Mouse (Mus musculus) urinary bladder, postnatal 10 days (tissue): ENCODE data around the gene Colgalt1.
A peak's percentile ranks its signal among the peaks of the same experiment; 100 is the strongest.

Experiments
- DNase-seq: peaks from one replicate; pipeline ENCODE4 v3.0.0; 2022; ENCODE audit warnings: low spot score

The Colgalt1 gene

DNA sequence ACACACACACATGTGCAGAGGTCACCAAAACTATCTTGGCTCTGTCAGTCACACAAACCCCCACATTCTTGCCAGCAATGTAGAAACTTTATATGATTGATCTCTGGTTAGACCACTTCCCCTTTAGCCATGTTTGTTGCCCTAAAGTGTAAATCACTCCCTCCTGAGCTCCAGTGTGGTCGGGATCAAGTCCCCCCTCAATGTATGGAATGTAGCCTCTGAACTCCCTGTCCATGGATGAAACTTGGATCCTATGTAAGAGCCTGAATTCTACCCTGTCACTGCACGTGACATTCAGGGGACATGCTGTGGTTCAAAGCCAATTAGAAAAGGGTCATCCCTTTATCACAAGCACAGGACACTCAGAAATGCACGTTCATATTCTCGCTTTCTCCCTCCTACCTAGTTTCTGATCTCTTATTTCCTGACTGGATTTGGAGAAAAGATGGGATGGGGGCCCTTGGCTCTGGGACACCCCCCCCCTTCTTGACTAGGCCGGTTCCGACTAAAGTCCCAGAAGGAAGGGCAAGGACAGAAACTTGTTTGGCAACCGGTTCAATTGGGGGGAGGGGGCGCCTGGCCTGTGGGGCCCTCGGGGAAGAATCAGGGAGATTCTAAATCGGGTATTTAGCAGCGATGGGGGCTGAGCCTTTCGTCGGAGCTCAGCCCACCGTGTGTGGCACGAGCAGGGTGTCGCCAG lies 17.7 kb downstream of the Colgalt1 start:
- DNase-seq: no peak

GRCm38 (mm10) chr8:71629096-71629697 lies 18.4 kb downstream of the Colgalt1 start:
- peak; percentile 77 for DNase-seq

DNA sequence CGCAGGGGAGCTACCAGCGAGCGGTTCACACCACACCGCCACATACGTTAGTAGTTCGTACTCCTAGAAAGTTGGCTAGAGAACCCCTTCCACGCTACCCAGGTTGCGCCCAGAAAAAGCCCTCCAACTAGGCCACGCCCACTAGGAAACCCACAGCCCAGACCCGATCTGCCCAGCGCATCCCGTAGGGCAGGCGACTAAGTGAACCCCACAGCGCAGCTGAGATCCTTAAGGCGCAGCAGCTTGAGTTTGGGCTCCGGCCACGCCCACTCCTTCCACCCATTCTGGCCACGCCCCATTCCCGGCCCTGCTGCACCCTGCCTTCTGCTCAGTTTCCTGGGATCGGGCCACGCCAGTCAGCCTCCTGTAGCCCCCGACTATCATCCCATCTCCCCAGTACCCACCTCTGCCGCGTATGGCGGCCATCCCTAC lies 19.0 kb downstream of the Colgalt1 start:
- no peak for DNase-seq

DNA sequence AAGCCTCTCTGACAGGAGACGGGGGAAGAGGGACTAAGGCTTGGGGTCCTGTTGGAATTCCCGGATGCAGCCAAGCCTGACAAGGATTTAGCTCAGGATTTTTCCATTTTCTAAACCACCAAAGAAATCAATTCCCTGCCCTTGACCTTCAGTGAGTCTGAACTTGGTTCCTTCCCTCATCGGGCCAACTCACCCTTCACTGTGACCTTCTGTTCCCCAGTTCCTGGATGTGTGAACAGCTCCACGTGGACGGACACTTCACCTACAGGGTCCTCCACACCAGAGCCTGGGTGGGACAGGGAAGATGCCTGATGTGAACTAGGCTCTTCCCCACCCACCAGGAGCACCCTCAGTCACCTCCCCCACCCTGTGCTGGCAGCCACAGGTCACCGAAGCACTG lies 20.0 kb downstream of the Colgalt1 start:
- DNase-seq: no peak

DNA sequence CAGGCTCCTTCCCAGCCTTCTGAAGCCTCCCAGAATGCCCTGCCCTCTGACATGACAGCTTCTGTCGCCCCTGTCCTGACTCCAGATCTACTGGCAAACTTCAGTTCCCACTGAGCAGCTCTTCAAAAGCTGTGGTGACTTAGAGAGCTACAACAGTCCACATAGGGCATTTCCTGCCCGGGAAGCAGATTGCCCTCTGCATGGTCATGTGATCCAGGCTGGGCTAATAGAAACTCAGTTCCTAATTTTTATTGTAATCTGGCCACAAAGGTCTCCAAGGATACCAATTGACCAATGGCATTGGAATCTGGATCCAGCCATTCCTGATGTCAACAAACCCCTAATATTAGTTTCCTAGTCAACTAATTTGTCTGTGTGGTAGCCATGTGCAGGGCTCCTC lies 21.1 kb downstream of the Colgalt1 start:
- DNase-seq: no peak

GRCm38 (mm10) chr8:71633164-71633563 lies 22.4 kb downstream of the Colgalt1 start:
- DNase-seq: no peak

DNA sequence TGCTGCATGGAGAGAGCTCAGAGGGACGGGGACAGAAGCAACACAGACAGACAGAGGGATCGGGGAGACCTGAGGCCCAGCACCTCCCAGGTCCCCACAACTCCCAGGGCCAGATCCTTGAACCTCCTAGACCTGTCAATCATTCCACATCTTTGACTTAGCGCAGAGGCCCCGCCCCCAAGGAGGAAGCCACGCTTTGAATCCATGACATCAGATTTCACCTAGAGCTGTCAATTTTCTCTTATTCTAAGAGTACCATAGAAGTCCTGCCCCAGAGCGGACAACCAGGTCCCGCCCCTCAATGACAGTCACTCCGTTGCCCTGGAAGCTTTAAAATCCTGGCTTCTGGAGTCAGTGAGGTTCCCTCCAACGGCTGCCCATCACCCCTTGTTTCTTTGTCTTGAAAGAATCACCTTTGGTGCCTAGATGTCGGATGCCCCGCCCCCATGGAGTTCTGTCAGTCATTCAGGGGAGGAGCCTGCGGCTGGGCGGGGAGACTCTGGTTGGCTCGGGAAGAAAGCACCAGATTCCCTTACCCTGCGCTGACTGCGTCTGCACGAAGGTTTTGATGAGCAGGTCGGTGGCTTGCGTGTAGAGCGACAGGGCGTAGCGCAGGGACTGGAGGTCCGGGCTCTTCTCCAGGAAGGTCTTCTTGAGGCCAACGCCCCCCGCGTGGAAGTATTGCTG lies 23.3 kb downstream of the Colgalt1 start:
- DNase-seq: no peak

DNA sequence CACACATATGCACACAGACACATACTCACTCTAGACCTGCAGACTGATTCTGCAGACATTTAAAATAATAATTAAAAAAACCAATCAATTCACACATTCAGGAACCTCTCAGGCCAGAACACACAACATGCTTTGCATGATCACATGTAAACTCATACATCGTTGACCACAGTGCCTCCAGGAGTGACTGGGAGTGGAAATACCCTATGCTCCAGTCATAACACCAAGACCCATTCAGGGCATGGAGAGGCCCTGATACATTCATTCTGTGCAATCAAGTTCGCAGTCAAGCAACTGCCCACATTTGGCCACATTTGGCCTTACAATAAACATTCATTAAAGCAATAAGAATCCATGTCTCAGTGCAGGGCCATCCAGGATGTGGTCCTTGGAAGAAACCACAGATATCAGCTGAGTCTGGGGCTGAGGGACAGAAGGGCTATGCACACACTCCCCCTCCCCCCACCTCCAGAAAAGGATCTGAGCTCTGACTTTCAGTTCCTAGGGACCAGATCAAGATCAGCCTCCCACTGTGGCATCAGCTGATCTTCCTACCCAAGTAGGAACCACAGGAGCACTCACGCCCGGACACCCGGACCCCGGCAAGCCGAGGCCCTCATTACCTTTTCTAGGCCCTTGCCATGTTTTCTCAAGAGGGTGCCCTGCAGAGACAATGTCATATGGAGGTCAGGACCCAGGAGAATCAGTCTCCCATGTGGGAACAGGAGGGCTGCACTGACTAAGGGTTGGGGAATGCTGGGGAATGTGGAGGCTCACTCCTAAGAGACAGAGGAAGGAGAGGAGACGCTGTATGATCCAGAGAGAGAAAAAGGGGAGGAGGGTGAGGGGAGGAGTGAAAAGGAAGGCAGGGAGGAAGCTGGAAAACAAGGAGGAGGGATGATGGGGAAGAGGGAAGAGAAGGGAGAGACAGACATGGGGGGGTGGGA lies 26.6 kb downstream of the Colgalt1 start:
- DNase-seq: no peak

GRCm38 (mm10) chr8:71638321-71638720 lies 27.5 kb downstream of the Colgalt1 start:
- no peak for DNase-seq

DNA sequence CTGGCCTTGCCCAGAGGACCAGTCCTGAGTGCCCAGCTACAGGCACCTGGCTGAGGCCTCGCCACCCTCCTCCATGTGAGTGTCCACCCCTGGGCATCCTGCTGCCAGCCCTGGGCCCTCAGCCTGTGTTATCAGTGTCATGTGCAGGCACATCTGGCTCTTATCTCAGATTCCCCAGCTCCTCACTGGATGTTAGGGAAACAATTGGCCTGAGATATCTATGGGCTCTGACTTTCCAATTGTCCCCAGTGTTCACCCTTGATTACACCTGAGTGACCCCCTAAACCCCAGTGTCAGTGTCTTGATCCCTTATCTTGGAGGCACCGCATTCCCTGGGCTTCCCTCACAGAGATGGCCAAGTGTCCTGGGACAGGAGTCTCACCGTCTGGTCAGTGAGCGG lies 28.5 kb downstream of the Colgalt1 start:
- DNase-seq: no peak

- no peak for DNase-seq
These were observed 34.7 kb downstream of the Colgalt1 start for GRCm38 (mm10) chr8:71645510-71645909.

DNA sequence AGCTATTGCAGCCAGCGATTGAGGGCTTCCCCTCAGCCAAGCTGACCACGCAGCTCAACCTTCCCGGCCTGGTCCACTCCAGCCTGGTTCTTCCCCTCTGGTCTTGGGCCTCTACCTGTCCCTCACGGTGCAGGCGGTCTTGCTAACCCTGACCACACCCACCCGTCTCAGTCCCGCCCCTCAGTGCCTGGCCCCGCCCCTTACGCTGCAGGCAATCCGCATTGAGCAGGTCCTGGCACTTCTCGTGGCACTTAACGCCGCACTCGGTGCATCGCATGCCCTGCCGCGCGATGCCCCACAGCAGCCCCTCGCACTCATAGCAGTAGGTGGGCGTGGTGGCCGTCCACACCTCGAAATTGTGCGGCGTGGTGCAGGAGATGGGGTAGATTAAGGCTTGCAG lies 43.8 kb downstream of the Colgalt1 start:
- no peak for DNase-seq

DNA sequence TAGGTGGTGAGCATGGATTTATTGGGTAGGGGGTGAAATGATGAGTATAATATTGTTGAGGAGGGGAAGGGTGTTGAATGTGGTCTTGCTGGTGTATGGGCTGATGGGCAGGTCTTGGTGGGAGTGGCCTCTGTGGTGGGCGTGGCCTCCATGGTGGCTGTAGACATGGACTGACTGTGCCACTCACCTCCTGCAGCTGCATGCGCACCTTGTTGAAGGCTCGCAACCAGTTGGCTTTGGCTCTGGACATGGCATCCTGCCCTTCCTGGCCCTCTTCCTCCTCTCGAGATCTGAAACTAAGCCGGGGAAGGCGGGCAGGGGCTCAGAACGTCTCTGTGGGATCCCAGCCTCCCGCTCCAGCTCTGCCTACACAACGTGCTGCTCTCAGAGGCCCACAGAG lies 47.0 kb downstream of the Colgalt1 start:
- DNase-seq: no peak

- DNase-seq: no peak
These were observed 47.8 kb downstream of the Colgalt1 start for GRCm38 (mm10) chr8:71658515-71659049.

- DNase-seq: no peak
These were observed 49.0 kb downstream of the Colgalt1 start for GRCm38 (mm10) chr8:71659751-71660150.

DNA sequence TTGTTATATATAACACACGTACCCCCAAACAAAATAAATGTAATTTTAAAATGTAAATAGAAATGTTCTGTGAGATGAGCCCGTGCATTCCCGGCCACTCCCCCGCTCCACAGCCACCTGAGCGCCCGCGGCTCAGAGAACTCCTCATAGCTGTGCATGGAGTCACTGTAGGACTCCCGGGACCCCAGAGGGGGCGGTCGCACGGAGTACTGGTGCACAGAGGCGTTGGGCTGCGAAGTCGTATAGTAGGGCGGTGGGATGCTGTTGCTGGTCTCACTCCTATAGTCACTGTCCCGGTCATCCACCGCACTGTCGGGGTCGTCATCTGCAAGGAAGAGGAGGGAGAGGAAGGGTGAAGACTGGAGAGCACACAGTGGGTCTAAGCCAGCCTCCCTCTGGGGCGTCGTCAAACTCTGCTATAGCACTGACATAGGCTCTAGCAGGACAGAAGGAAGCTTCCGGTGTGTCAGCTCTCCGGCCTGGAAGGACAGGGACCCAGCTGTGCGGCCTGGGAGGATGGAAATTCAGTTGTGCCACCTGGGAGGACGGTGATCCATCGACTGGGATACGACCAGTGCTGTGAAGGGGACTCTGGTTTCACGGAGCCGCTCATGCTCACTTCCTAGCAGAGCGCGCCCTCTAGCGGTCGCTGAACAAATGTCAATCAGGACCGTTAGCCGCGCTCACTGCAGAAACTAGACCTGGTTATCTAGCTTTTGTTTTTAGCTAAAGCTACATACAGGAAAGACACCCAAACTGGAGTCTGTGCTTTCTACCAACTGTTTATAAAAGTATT lies 49.7 kb downstream of the Colgalt1 start:
- peak; percentile 60 for DNase-seq

- no peak for DNase-seq
These were observed 54.7 kb downstream of the Colgalt1 start for GRCm38 (mm10) chr8:71665331-71666130.

DNA sequence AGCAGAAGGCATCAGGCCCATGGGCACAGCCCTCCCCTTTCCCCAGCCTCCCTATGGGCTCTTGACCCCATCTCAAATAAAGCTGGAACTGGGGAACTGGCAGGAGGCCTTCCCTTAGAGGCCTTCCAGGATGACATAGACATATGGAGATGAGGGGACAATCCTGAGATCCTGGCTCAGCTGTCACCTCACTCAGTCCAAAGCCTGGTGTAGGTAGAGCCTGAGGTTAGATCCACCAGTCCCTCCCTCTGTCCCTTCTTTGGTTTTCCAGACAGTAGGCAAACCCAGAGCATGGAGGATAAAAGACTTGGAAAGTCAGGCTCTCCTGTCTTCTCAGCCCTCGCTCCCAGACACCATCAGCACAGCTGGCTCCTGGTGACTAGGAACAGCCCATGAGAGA lies 56.1 kb downstream of the Colgalt1 start:
- DNase-seq: no peak

DNA sequence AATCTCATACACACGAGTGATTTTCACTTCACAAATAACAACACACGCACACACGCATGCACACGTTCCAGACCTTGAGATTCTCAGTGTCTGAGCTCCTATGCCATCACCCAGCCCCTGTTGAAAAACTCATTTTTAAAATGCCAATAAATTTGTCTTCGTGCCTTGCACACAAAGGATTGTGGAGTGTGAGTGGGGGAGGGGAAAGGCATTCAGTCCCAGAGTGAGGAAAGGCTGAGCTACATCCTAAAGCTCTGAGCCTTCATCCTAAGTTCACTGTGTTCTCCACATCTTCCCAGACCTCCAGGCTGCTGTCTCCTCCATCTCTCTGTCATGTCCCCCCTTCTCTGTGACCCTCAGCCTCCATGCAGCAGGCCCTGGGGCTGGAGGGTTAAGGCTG lies 56.5 kb downstream of the Colgalt1 start:
- no peak for DNase-seq
